Mouse (Mus musculus): Measurements from ENCODE around the gene Mast4.

The Mast4 gene

GRCm38 (mm10) chr13:102851253-102851652 is 483.0 kb downstream of the Mast4 start:
- DNase-seq, result no peak

GRCm38 (mm10) chr13:102850594-102850993 is 483.7 kb downstream of the Mast4 start:
- DNase-seq, result no peak

GRCm38 (mm10) chr13:102849068-102849467 is 485.2 kb downstream of the Mast4 start:
- no peak for DNase-seq

GRCm38 (mm10) chr13:102846473-102846872 is 487.8 kb downstream of the Mast4 start:
- DNase-seq, result no peak

GRCm38 (mm10) chr13:102842715-102843114 is 491.6 kb downstream of the Mast4 start:
- no peak for DNase-seq

GRCm38 (mm10) chr13:102842237-102842636 is 492.1 kb downstream of the Mast4 start:
- no peak for DNase-seq

GRCm38 (mm10) chr13:102839741-102840482 is 494.4 kb downstream of the Mast4 start:
- DNase-seq, result no peak

DNA sequence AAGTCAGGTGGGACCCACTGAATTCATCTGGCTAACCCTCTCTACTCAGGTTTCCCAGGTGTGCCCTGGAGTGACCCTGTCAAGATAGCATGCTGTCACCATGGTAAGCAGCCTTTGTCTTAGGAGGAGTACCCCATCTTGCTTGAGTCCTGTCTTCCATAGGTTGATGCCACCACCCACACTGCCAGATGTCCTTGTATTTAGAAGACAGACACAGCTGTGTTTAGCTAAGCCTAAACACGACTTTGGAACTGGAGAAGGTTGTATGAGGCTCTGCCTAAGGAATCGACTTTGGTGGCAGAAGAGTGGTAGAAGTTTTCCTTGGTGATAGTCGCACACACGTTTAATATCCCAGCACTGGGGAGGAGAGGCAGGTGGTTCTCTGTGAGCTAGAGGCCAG is 496.9 kb downstream of the Mast4 start:
- no peak for DNase-seq

GRCm38 (mm10) chr13:102835336-102835735 is 499.0 kb downstream of the Mast4 start:
- no peak for DNase-seq

DNA sequence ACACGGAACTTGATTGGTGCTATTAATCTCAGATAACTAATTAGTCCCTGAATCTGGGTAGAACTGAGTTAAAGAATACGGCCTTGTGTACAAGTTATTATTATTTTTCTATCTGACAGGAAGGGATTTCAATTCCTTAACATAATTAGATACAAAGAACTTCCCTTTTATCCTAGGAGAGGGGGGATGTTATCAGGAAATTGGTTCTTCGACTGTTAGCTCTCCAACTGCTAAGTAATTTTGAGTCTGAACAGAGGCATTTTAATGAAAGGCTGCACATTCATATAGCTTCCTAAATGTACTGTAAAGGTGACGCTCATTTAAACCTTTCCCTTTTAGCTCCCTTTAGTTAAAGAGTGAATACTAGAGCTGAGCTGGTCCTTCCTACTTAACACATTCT is 516.0 kb downstream of the Mast4 start:
- no peak for DNase-seq

- DNase-seq, result no peak
Measured at GRCm38 (mm10) chr13:102816689-102817088, 517.6 kb downstream of the Mast4 start.

DNA sequence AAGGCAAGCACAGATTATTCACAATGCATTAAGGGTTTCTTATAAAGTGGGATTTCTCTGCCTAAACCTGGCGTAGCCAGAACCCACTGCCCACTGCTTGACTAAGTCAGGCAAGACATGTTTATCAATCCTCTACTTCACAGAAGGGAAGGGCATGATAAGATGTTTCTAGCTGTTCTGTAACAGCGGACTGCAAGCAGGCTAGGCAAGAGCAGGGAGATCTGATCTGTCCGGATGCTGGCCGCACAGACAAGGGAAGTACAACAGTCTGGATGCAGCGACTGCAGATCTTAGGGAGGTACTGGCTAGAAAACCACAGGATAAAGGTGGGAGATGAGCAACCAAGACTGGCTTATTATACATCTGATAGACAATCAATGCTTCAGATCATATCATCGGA is 519.1 kb downstream of the Mast4 start:
- DNase-seq, result no peak

- DNase-seq, result peak; percentile 32
Measured at GRCm38 (mm10) chr13:102811129-102811832, 523.0 kb downstream of the Mast4 start.

DNA sequence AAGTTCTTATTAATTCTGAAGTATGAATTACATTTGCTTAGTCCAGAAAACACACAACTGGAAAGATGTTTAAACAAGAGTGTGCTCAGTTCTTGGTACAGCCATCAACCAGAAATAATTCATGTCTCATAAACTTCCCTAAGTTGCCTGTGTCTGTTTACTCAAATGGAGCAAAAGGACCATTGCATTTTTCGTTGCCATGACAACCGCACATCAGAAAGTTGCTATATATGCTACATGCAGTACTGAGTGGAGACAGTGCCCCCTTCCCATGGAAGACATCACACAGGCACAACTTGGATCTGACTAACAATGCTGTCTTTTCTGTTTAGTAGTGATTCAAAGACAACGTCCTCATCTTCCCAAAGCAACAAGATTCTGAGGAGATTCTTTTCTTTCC is 527.6 kb downstream of the Mast4 start:
- no peak for DNase-seq

DNA sequence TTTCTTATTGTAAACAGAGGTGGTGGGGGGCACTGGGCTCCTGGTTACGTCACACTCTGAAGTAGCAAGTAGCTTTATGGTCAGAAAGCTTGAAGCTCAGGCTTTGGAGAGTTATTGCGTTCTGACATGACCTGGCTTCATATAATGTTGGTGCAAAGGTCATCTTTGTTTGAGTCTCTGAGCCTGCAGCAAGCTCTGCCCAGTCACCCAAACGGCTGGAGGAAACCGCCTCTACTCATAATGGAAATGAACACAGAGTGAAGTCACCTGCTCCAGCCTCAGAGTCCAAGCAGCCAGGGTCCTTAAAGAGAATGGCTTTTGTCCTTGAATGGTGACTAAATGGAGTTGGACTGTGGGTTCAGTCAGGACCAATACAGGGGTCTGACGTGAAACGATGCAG is 529.1 kb downstream of the Mast4 start:
- DNase-seq, result no peak

DNA sequence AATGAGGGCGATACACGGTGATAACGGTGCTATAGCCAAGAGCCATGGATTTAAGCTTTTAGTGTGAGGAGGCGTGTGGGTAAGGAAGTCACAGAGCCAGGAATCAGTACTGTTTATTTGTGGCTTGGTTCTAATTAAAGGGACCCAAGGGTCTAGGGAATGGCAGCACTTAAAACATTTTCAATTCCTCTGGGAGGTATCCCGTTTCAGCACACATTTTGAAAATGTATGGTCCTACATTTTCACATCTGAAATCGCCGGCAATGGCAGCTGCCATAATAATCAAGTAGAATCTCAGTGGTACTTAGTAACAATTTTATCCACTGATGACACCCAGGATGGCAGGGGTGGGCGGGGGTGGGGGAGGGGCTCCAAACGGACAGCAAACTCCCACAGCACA is 531.1 kb downstream of the Mast4 start:
- no peak for DNase-seq

DNA sequence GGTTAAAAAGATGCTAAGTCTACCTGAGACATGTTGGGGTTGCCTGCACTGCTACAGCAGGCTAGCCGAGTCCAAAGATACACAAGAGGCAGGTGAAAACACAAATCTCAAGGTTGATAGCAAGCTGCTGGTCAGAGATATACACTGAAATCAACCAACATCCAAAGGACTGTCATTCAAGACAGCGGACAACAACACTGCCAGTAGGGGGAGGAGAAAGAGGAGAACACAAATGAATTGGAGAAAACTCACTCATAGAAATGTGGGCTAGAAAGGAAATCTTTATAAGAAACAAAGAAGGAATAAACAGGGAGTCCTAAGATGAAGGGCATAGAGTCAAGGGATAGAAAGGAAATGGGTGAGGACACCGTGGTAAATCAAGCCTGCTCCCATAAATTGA is 542.1 kb downstream of the Mast4 start:
- DNase-seq, result no peak

GRCm38 (mm10) chr13:102790601-102791155 is 543.6 kb downstream of the Mast4 start:
- DNase-seq, result no peak

GRCm38 (mm10) chr13:102786666-102787230 is 547.5 kb downstream of the Mast4 start:
- DNase-seq, result no peak

DNA sequence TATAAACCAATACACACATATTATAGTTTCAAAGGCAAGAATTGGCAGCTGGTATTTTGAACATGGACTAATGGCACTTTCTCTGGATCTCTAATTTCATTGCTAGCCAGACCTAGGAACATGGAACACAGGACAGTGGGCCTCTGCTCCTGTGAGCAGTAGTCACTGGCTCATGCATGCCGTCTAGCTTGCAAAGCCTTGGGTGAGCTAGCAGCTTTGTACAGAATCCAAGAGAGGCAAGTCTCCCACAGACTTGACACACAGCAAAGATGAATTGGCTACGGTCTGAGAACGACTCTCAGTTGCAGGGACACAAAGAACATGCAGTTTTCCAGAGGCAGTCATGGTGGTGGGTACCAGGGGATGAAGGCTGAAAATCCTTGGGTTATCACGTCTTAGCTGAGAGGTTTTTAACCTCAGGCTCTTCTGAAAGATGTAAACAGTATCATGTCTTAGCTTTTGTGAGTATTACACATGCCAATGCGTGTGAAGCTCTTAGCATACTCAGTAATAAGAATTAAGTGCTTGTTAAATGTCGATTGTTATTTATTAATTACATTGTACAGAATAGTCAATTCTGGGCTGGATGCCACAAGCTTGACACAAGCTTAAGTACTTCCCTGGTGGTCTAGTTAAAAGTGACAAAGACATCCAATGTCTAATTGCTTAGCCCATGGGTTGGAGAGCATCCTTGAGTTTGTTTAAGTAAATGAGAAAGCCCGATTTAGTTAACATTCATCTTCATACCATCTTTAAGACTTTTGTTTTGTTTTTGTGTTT is 550.6 kb downstream of the Mast4 start:
- DNase-seq, result no peak

DNA sequence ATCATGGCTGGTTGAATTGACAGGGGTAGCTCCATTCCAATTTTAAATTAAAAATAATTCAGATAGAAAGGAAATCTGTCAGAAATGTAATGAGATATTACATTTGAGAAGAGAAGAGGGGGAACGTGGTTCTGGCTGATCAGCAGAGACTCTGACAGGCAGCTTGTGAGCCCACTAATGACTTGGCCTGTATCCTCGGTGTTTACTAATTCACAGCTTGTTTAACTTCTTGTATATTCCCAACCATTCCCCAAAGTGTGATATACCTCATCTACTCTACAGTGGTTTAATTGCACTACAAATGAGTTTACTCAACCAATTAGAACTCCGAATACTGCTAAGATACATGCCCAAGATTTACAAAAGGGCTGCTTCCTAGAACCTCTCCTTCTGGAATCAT is 555.0 kb downstream of the Mast4 start:
- no peak for DNase-seq

GRCm38 (mm10) chr13:102778859-102779258 is 555.4 kb downstream of the Mast4 start:
- DNase-seq, result no peak

GRCm38 (mm10) chr13:102775506-102775905 is 558.8 kb downstream of the Mast4 start:
- DNase-seq, result no peak

Data from cerebellum, adult 11-12 months (tissue).